Mouse (Mus musculus) liver, adult 2 months (tissue): ENCODE measurements around the gene Arih1. TPM values are rescaled to one million over a fixed set of nuclear protein-coding genes. Genes with fewer than 3 reads are reported as not detected.

Source experiments
- DNase-seq: peaks from one replicate; pipeline ENCODE4 v3.0.0-alpha.2; 2011; ENCODE audit warnings: low read depth, low spot score; ENCODE audit errors: extremely low read depth
- H3K27ac ChIP-seq: fragments of 200-500 bp; replicated peaks from 2 replicates; pipeline ENCODE4 v1.5.1; 2012; ENCODE audit warnings: low read depth, mild to moderate bottlenecking, control low read depth, inconsistent platforms, low read length; ENCODE audit not compliant: insufficient read depth
- H3K27me3 ChIP-seq: fragments of 200-500 bp; 2 replicates; pipeline ENCODE4 v1.6.1; 2012; ENCODE audit warnings: mild to moderate bottlenecking, moderate library complexity, low read length, inconsistent platforms; ENCODE audit not compliant: control insufficient read depth, insufficient read depth
- H3K36me3 ChIP-seq: fragments of 200-500 bp; 2 replicates; pipeline ENCODE4 v1.6.1; 2012; ENCODE audit warnings: low read length, inconsistent platforms; ENCODE audit not compliant: control insufficient read depth, insufficient read depth
- H3K4me1 ChIP-seq: fragments of 200-500 bp; 2 replicates; pipeline ENCODE4 v1.6.1; 2011; ENCODE audit warnings: low read length; ENCODE audit not compliant: control insufficient read depth, insufficient read depth
- H3K4me3 ChIP-seq: fragments of 200-500 bp; 2 replicates; pipeline ENCODE4 v1.5.1; 2011; ENCODE audit warnings: low read depth, mild to moderate bottlenecking, control low read depth, low read length, moderate library complexity; ENCODE audit not compliant: insufficient read depth
- H3K79me2 ChIP-seq: fragments of 200-500 bp; 2 replicates; pipeline ENCODE4 v1.6.1; 2012; ENCODE audit warnings: inconsistent platforms, mild to moderate bottlenecking, low read length, moderate library complexity; ENCODE audit not compliant: control insufficient read depth, insufficient read depth
- H3K9ac ChIP-seq: fragments of 200-500 bp; 2 replicates; pipeline ENCODE4 v1.6.1; 2012; ENCODE audit warnings: low read depth, mild to moderate bottlenecking, control low read depth, inconsistent platforms, low read length
- CTCF ChIP-seq: fragments of 200-500 bp; IDR thresholded peaks from 2 replicates; pipeline ENCODE4 v1.5.1; 2011; ENCODE audit warnings: low read depth, low read length, control low read depth
- POLR2A ChIP-seq: fragments of 200-500 bp; IDR thresholded peaks from 2 replicates; pipeline ENCODE4 v1.6.1; 2011; ENCODE audit warnings: low read length, control low read depth; ENCODE audit not compliant: insufficient read depth; ENCODE audit errors: extremely low read depth
- WGBS: fragments of 180-500 bp; shearing (Covaris S2); methylation state at CpG from one replicate; pipeline ENCODE4 v1.1.7; 2018; 5-methylcytosine and 5-hydroxymethylcytosine counted together
- polyA plus RNA-seq: library from polyadenylated mRNA; depleted of rRNA; stranded (reverse); fragments of >200 nt; gene quantifications from 2 replicates; pipeline ENCODE4 v1.2.3, GENCODE M21; 2012
- total RNA-seq: library from RNA; depleted of rRNA; stranded (reverse); fragments of >200 nt; gene quantifications from 2 replicates; pipeline ENCODE4 v1.2.3, GENCODE M21; 2014

Arih1 gene
- total and polyA plus RNA-seq, 2 experiments: 10.2 to 31.4 TPM

DNA sequence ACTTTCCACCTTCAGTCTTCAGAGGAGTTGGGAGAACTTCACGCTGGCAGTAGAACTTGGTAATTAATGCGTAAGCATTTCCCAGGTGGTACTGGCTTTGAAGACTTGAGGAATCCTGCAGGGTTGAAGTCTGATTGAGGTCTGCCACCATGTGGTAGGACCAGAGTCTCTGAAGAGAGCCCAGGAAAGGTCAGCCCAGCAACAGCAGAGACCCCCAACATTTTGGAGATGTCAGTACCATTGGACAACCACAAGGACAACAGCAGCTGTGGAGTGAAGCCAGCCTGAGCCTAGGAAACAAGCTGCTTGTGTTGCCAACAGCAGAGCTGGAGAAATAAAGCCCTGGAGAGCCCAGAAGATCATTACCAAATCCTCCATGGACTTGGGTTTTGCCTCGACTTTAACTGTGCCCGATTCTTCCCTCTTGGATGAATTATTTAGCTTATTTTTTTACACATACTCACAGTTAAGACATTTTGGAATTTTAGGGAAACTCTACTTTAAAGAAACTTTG lies 27.4 kb downstream of the Arih1 start:
- peak; percentile 66 for DNase-seq
- WGBS: 52% methylated on average over 4 of the region's 4 CpGs
- H3K79me2 ChIP-seq: peaks cover 27% of the 10 kb centered on the region; the same call in 1 of the 2 replicates
- peak overlapping the region; percentile 4 for H3K27ac ChIP-seq
- no peaks in the 10 kb centered on the region for H3K27me3 ChIP-seq
- peaks cover 16% of the 10 kb centered on the region for H3K4me1 ChIP-seq
- TF ChIP-seq CTCF: no peak
- no peak for TF ChIP-seq POLR2A
- no peak overlapping the region for H3K9ac ChIP-seq
- no peak overlapping the region for H3K4me3 ChIP-seq
- no peaks in the 10 kb centered on the region for H3K36me3 ChIP-seq

- Histone ChIP-seq H3K79me2 (peaks cover 24% of the 10 kb centered on the region; the same call in 1 of the 2 replicates), H3K4me3 (no peak overlapping the region), H3K9ac (no peak overlapping the region), H3K36me3 (no peaks in the 10 kb centered on the region), H3K27ac (peak overlapping the region; percentile 58), H3K4me1 (peaks cover 16% of the 10 kb centered on the region), H3K27me3 (no peaks in the 10 kb centered on the region)
- DNase-seq: no peak
- TF ChIP-seq CTCF (no peak), POLR2A (no peak)
- 70% methylated on average over 1 of the region's 1 CpGs for WGBS
Observed at GRCm38 (mm10) chr9:59458416-59458815, 28.0 kb downstream of the Arih1 start.

DNA sequence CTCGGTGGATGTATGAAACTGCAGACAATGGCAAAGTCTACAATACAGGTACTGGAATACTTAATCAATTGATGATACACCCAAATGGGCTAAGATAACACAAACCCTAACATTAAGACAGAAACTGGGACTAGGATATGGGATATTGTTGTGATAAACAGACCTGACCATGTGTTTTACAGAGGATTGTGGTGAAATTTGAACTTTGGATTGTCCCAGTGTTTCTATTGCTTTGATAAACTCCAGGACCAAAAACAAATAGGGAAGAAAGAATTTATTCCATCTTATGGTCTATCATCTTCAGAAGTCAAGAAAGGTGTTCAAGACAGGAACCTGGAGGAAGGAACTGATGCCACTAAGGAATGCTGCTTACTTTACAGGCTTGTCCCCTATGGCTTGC lies 28.7 kb downstream of the Arih1 start:
- Histone ChIP-seq H3K27me3 (no peaks in the 10 kb centered on the region), H3K9ac (no peak overlapping the region), H3K4me1 (peaks cover 16% of the 10 kb centered on the region), H3K36me3 (peaks cover 2% of the 10 kb centered on the region; the same call in 1 of the 2 replicates), H3K79me2 (peaks cover 21% of the 10 kb centered on the region; the same call in 1 of the 2 replicates), H3K27ac (peak overlapping the region; percentile 58), H3K4me3 (no peak overlapping the region)
- TF ChIP-seq CTCF: no peak
- TF ChIP-seq POLR2A: no peak
- DNase-seq: peak; percentile 91
- WGBS: 80% methylated on average over 1 of the region's 1 CpGs

DNA sequence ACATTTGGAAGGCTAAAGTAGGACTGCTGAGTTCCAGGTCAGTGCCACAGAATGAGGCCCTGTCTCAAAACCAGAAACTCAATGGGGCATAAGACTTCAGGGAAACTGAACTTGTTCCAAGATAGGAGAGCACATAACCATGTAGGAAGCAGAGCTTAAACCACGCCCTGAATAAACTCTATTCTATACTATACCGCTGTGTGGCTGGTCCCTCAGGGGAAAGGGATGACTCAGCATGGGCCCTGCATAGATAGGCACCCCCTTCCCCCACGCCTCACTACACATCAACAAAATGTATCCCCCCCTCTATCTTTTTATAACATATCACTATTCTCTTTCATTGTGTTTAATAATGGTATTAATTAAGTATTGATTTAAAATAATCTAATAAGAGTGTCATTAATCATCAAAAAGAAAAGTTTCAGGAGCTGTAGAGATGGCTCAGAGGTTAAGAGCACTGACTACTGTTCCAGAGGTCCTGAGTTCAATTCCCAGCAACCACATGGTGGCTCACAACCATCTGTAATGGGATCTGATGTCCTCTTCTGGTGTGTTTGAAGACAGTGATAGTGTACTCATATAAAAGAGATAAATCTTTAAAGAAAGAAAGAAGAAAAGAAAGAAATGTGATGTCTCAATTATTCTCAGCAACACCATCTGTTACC lies 30.9 kb downstream of the Arih1 start:
- DNase-seq: no peak
- H3K27ac ChIP-seq: no peak overlapping the region
- H3K27me3 ChIP-seq: no peaks in the 10 kb centered on the region

GRCm38 (mm10) chr9:59433729-59434128 lies 52.7 kb downstream of the Arih1 start:
- WGBS: 96% methylated on average over 1 of the region's 1 CpGs
- TF ChIP-seq CTCF: no peak
- TF ChIP-seq POLR2A: no peak
- peaks cover 9% of the 10 kb centered on the region for H3K36me3 ChIP-seq
- no peaks in the 10 kb centered on the region; the same call in 1 of the 2 replicates for H3K4me1 ChIP-seq
- peaks cover 3% of the 10 kb centered on the region; the same call in 1 of the 2 replicates for H3K79me2 ChIP-seq
- DNase-seq: no peak
- H3K27ac ChIP-seq: no peak overlapping the region
- H3K9ac ChIP-seq: no peak overlapping the region
- no peaks in the 10 kb centered on the region for H3K27me3 ChIP-seq
- no peak overlapping the region for H3K4me3 ChIP-seq

More for the DNA sequence above, 30.9 kb downstream of the Arih1 start:
- TF ChIP-seq CTCF: no peak
- Histone ChIP-seq H3K9ac (no peak overlapping the region), H3K4me3 (no peak overlapping the region), H3K4me1 (peaks cover 16% of the 10 kb centered on the region), H3K36me3 (peaks cover 2% of the 10 kb centered on the region; the same call in 1 of the 2 replicates), H3K79me2 (peaks cover 17% of the 10 kb centered on the region; the same call in 1 of the 2 replicates)
- WGBS: 89% methylated on average over 3 of the region's 3 CpGs

DNA sequence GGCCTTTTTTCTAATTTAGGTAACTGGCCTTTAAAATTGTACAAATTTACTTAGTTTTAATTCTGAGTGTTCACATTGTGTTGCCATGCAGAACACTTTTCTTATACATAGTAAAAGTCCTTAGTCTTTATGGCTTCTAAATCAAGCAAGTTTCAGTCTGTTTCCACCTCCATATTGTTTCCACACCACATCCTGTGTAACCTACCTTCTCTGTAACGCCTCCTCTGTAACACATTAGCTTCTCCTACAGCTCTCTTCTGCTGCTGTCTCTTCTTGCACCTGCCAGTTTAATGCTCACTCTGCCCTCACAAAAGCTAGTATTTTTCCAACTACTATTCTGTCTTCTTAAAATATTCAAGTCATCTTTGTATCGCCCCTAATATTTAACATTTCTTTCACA lies 54.8 kb downstream of the Arih1 start:
- Histone ChIP-seq H3K79me2 (peaks cover 10% of the 10 kb centered on the region), H3K27me3 (no peaks in the 10 kb centered on the region), H3K4me3 (no peak overlapping the region), H3K4me1 (no peaks in the 10 kb centered on the region), H3K9ac (no peak overlapping the region), H3K27ac (no peak overlapping the region), H3K36me3 (peaks cover 16% of the 10 kb centered on the region)
- TF ChIP-seq POLR2A (no peak), CTCF (no peak)
- DNase-seq: no peak
- WGBS: over 99% methylated on average over 2 of the region's 2 CpGs
